Mouse (Mus musculus) left cerebral cortex, adult 9 months (tissue): Measurements from ENCODE around the gene Cic.

Source experiments
- DNase-seq, 2 experiments: peaks; one replicate each; pipeline ENCODE4 v3.0.0; 2022; ENCODE audit warnings: low spot score in 2 of 2

Gene Cic

GRCm38 (mm10) chr7:25267301-25267750 is at the start of gene Cic:
Gene Cic, plus strand, starts transcription at chr7:25267704.
- DNase-seq: peak; percentile 97 to 100

GRCm38 (mm10) chr7:25218705-25219415 is 48.6 kb upstream of the Cic start:
- DNase-seq: no peak

DNA sequence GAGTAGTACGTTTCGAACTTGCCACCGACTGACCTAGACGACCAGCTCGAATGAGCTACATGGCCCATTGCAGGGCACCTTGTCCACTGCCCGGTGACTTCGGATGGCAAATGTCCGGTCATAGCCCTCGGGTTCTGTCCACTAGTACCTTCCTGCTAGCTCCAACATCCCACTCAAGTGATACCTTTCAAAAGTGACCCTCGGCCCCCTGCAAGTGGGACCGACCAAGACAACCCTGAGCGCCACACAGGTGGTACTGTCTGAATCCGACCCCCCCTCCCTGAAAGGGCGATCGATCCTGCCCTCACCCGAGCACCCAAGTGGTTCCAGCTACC is 48.1 kb upstream of the Cic start:
- DNase-seq: no peak

GRCm38 (mm10) chr7:25219756-25220456 is 47.6 kb upstream of the Cic start:
- peak; percentile 85 to 96 for DNase-seq

DNA sequence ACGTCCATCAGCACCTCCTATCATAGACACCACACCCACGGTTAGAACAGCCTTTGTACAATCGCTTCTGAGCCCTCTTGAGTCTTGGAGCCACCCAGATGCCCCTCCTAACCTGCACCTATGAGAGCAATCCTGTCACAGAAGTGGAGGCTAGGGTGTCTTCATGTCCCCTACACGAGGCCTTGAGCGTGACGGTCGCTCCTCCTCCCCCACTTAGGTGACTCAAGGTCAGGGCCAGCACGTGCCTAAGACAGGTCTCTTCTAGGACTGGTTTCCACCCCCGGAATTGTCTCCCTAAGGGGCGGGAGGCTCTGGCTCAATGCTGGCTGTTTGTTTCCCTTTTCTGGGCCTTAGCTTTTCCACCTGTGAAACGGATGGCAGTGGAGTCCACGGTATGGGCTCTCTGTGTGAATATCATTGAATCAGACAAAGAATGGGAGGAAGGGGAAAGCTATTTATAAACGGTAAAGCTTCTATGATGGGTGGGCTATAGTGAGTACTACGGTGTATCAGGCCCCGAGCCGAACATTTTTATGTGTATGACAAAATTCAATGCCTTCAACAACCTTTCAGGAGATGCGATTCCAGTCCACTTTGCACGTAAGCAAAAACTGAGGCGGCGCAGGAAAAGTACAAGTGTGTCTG is 46.9 kb upstream of the Cic start, which contains the start of gene Dedd2:
TSS of gene Dedd2 (minus strand) at position 159 of the 645 bp plus-strand sequence.
- DNase-seq: no peak

DNA sequence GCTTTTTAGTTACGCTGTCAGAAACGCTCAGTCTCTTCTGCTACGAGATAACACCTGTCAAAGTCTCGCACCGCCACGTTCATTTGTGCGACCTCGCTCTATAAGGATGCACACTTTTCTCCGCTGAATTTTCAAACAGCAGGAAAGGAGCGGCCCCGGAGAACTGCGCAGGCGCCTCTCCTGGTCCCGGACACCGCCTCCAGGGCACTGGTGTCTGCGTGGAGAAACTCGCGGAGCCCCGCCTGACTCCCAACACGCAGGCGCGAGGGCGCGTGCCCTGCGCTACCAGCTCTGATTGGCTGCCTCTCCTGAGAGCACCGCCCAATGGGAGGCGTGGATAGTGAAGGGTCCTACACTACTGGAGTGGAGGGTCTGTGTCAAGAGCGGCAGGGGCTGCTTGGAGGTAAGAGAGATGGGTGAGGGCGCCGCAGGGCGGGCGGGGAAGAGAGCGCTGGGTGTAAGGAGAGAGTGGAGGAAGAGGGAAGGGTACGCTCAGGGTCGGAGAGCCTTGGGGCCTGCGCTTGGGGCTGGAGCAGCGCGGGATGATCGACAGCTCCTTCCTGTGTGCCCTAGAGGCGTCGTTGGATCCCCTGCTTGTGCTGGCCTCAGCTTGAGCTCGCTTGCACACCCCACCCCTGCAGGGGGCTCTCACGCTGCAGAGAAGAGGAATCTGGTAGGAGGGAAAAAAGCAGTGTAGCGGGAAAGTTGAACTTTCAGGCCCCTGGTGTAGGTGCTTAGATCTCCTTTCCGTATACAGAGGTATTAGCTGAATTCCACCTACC is 46.2 kb upstream of the Cic start, which contains the start of gene Zfp526:
TSS of gene Zfp526 (plus strand) at position 324 of the 782 bp plus-strand sequence.
- peak; percentile 95 to 97 for DNase-seq

- DNase-seq: no peak
Observed at GRCm38 (mm10) chr7:25222275-25222967, 45.1 kb upstream of the Cic start.

DNA sequence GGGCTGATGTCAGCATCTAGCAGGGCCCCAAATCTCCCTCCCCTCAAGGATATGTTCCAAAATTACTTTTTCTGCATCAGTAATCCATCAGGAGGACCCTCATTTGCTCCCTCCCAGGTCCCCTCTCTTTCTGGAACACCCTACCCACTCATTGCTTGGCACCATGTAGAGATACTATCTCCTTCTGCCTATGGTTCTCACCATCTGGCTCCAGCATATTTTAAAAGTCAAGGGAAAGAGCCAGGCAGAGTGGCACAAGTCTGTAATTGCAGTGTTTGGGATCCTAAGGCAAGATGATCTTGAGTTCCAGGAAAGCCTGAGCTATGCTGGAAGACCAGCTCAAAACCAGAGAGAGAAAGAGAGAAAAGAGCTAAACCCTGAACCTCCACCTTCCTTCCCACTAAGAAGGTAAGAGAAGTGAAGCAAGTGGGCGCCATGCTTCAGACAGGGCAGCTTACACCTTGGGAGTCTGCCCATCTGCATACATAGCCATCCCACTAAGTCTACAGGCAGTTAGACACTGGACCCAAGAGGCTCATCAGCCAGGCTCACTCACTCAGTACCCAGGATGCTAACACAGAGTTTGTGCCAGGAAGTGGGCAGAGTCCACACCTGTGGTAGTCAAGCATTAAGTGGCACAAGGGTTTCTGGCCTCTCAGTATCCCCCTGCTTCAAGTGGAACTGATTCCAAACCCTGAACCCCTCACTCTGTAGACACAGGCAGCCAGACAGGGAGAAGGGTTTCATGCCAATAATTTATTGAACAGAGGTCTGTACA is 39.8 kb upstream of the Cic start:
- no peak for DNase-seq

DNA sequence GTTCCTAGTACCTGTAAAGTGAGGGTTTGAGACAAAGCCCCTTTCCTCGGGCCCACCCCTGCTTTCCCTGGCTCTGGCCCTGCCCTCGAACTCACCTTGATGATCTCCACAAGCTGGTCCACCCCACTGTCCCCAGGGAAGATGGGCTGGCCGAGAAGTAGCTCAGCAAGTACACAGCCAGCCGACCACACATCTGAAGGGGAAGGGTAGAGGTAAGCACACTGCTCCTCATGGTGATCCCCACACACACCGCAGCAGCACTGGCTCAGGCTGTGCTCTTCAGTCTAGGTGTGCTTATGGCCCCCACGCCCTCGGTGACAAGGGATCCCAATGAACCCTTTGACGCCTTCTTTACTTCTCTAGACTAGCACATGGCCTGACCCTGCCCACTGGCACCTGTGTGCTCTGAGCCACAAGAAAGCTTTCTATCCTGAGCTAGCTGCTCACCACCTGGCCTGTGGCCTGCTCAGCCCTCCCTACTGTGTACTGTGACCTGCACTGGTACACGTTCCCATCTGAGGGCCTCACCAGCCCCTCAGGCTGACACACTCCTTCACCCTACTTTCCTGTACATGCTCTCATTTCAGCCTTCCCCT is 36.7 kb upstream of the Cic start:
- DNase-seq: no peak

GRCm38 (mm10) chr7:25232101-25232648 is 35.3 kb upstream of the Cic start:
- DNase-seq: no peak

GRCm38 (mm10) chr7:25233061-25233460 is 34.4 kb upstream of the Cic start:
- DNase-seq: no peak

DNA sequence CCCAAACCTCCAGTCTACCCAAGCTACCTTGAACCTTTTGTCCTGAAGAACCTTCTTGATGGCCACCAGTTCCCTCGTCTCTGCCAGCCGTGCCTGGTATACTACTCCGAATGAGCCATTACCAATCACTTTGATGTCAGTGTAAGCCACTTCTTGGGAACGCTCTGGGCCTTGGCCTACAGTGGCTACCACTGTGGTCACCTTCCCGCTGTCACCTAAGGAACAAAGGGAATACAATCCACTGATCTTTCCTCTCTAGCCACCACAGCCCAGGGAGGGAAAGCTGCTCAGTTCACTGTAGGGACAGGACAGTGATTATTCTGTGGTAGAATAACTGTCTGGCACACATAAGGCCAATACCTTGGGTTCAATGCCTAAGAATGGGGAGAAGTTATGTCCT is 32.0 kb upstream of the Cic start:
- no peak for DNase-seq

DNA sequence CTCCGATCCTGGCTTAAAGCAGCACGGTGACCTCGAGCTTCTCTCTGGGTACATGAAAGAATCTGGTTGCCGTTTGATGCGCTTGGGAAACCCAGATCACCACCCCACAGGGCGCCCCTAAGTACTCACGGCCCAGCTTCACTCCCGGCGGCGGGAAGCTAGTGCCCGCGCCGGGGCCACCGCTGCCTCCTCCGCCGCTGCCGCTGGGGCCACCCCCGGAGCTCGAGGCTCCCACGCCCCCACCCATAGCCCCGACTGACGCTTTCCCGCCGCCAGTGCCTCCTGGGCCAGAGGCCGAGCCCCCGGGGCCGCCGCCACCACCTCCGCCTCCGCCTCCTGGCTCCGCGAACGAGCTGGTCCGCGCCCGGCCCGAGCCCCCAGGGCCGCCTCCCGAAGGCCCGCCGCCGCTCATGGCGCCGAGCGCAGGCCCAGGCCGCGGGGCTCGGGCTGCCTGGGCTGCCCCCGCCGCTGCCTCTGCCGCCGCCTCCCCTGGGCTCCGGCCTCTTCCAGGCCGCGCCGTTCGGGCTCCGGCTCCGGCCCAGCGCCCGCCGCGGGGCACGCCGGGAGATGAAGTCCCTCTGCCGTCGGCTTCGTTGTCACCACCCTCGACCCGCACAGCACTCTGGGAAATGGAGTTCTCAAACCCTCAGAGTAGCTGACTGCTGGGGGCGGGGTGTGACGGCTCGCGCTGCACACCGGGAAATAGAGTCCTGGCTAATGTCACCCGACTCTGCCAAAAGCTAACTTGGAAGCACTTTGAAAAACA is 30.1 kb upstream of the Cic start, which contains the start of gene Gsk3a:
TSS of gene Gsk3a (minus strand) at position 603 of the 766 bp plus-strand sequence.
- DNase-seq: peak; percentile 93 to 98

DNA sequence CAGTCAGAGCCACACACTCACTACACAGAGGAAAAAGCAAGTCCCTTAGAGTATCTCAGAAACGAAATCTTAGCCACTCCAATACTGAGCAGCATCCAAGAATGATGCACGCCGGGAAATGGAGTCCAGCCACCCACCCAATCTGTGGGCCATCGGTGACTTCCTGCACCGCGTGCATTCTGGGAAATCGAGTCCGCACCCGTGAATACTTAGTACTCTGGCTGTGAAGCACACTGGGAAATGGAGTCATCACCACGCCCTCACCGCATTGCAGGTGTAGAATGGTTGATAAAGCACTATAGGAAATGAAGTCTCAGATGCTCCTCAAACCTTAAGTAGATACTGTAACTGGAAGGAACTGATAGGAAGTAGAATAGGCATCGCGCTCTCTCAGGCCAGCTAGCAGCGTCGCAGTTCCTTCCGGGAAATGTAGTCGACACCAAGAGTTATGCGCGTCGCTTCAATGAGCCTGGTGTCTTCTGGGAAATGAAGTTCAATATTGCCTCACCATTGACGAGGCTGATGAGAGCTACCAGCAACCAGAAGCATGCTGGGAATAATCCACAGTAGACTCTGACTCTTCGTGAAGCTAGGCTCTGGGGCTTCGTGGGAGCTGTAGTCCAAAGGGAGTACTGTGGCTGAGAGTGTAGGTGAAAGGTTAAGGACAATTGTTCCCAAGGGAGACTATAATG is 29.3 kb upstream of the Cic start:
- DNase-seq: peak; percentile 96 to 97

- peak in 1 of 2 experiments; percentile 91 for DNase-seq
Observed at GRCm38 (mm10) chr7:25238829-25239623, 28.5 kb upstream of the Cic start.

GRCm38 (mm10) chr7:25240631-25241030 is 26.9 kb upstream of the Cic start:
- DNase-seq: no peak

GRCm38 (mm10) chr7:25241062-25241461 is 26.4 kb upstream of the Cic start:
- peak; percentile 82 to 90 for DNase-seq
